Mouse (Mus musculus) forebrain, embryonic 16.5 days (tissue): ENCODE measurements at regions not wholly inside any gene's neighbourhood (a gene's known extent, or its start where the extent isn't known, plus 50 kb on each side); places are given as distances from the start of the nearest gene placed in this dataset.

Experiments used
- ATAC-seq: fragments of 200-750 bp; cut with Nextera tagmentation; 2 replicates; pipeline ENCODE4 v1.8.0; 2017; ENCODE audit warnings: mild to moderate bottlenecking, moderate library complexity
- H3K27ac ChIP-seq: fragments of 300-500 bp; sonication (generic); 2 replicates; pipeline ENCODE4 v1.5.1; 2014; ENCODE audit warnings: low read length, control low read depth
- H3K27me3 ChIP-seq: fragments of 300-500 bp; sonication (generic); replicated peaks from 2 replicates; pipeline ENCODE4 v1.6.1; 2014; ENCODE audit warnings: low read length; ENCODE audit not compliant: control insufficient read depth, insufficient read depth
- H3K36me3 ChIP-seq: fragments of 300-500 bp; sonication (generic); 2 replicates; pipeline ENCODE4 v1.6.1; 2014; ENCODE audit not compliant: control insufficient read depth, insufficient read depth
- H3K4me1 ChIP-seq: fragments of 300-500 bp; sonication (generic); replicated peaks from 2 replicates; pipeline ENCODE4 v1.6.1; 2014; ENCODE audit warnings: low read length; ENCODE audit not compliant: control insufficient read depth, insufficient read depth
- H3K4me2 ChIP-seq: fragments of 300-500 bp; sonication (generic); 2 replicates; pipeline ENCODE4 v1.6.1; 2014; ENCODE audit warnings: mild to moderate bottlenecking, low read length, control low read depth
- H3K4me3 ChIP-seq: fragments of 300-500 bp; sonication (generic); replicated peaks from 2 replicates; pipeline ENCODE4 v1.5.1; 2014; ENCODE audit warnings: mild to moderate bottlenecking, low read length, control low read depth
- H3K9ac ChIP-seq: fragments of 300-500 bp; sonication (generic); replicated peaks from 2 replicates; pipeline ENCODE4 v1.6.1; 2014; ENCODE audit warnings: low read depth, low read length, control low read depth
- H3K9me3 ChIP-seq: fragments of 300-500 bp; sonication (generic); 2 replicates; pipeline ENCODE4 v1.6.1; 2016; ENCODE audit warnings: low read length; ENCODE audit not compliant: control insufficient read depth
- WGBS: fragments of 180-500 bp; shearing (Covaris S2); extraction: QIAGEN DNeasy Blood & Tissue Kit; methylation state at CpG from one replicate; pipeline ENCODE4 v1.1.7; 2014; 5-methylcytosine and 5-hydroxymethylcytosine counted together

DNA sequence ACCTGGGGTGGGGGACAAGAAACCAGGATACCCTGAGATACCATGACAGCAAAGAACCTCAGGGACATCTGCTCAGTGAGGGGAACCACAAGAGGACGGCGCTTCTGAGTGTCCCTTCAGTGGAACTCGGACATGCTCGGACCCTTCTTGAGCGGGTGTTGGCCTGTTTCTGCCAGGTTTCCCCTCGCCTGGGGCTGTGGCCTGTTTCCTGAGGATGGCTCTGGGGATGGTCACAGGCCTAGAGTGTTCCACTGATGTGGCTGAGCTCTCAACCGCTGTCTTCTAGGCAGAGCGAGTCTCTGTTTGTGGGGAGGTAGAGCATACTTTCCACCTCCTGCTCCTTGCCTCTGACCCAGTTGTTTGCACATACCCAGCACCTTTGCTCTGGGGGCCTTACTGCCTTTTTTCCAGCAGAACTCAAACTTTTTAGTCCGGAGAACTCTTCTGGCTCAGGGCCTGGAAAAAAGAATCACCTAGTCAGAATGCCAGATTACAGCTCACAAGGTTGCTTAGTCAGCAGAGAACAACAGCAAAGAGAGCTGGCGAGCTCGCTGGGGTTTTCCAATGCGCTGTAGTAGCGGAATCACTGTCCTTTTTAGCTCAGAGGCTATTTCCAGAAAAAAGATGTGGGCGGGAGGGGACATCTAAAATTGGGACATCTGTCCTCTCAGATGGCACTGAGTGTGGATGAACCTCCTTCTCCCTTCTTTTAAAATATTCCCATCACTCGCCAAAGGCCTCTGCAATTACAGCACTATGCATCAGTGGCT lies 65.3 kb downstream of the Med10 start:
- H3K36me3 ChIP-seq: no peaks in the 10 kb centered on the region
- ATAC-seq: no peak
- H3K9me3 ChIP-seq: no peaks in the 10 kb centered on the region
- no peak overlapping the region for H3K27ac ChIP-seq
- WGBS: 85% methylated on average over 15 of the region's 15 CpGs
- no peaks in the 10 kb centered on the region for H3K27me3 ChIP-seq
- H3K4me3 ChIP-seq: no peak overlapping the region
- no peaks in the 10 kb centered on the region; the same call in 1 of the 2 replicates for H3K4me1 ChIP-seq
- H3K4me2 ChIP-seq: no peak overlapping the region
- no peak overlapping the region for H3K9ac ChIP-seq

DNA sequence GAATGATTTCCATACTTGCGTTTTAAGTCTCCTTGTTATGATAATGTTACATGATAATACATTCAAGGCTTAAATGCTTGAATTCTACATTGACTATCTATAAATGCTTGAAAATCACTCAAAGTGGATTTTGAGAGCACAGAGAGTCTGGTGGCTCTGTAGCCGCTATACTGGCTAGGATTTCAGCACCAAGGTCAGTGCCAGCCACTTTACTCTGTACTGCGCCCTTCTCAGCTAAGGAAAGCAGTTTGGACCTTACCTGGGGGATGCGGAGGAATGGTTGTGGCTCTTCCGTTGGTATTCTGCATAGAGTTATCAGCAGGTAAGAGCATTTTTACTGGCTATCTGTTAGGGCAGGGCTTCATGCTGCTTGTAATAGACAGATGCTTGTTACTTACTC lies 94.3 kb downstream of the Med10 start:
- Histone ChIP-seq H3K4me1 (no peaks in the 10 kb centered on the region), H3K36me3 (no peaks in the 10 kb centered on the region), H3K9ac (no peak overlapping the region), H3K27me3 (no peaks in the 10 kb centered on the region), H3K9me3 (no peaks in the 10 kb centered on the region), H3K4me3 (no peak overlapping the region), H3K27ac (no peak overlapping the region), H3K4me2 (no peak overlapping the region)
- ATAC-seq: no peak
- WGBS: 20% methylated on average over 5 of the region's 5 CpGs

DNA sequence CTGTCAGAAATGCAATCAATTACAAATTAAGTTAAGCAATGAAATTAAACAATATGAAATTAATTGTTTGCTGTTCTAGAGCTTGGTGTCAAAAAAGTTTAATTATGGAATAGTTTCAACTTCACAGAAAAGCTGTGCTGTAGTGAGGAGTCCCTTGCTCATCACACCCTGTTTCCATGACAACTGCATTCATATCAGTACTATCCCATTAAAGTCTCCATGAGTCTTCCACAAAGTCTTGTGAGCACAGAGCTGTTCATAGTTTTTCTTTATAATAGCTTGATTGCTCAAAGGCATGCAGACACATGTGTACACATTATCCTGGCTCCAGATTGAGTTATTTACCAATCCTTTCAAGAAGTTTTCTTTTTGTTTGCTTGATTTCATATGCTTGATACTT lies 98.9 kb downstream of the Med10 start:
- Histone ChIP-seq H3K9me3 (no peaks in the 10 kb centered on the region), H3K4me1 (no peaks in the 10 kb centered on the region), H3K36me3 (no peaks in the 10 kb centered on the region), H3K9ac (no peak overlapping the region), H3K27me3 (no peaks in the 10 kb centered on the region), H3K4me2 (no peak overlapping the region), H3K4me3 (no peak overlapping the region), H3K27ac (no peak overlapping the region)
- peak; percentile 52; the same call in 1 of the 2 replicates for ATAC-seq

DNA sequence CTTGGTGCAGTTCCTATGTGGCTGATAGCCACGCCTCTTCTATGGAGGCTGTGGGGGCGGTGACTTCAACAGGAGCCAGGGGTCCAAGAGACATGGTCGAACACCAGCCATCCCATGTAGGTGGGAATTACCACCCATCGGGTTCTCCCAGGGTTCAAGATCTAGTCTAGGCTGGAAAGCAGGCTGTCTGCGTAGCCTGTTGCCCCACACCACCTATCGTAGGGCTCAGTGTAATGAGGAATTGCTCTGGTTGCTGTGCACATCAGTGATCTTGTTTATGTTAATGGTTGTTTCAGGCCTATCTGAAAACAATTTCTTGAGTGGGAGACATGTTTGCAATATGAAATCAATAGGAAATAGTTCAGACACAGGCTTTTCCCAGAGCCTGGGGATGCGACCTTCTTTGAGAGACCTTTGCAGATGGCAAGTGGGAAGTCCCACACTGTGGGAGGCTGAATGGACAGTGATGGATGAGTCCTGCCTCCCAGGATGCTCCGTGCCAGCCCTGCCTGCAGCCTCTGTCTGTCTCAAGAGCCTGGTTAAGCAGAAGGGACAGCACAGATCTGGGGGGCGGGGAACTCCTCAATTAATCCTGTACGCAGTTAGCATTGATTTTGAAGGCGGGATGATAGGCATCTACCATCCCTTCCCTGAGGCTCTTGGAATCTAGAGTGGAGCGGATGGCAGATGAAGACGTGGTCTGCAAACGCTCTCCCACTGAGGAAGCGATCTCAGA lies 104.8 kb downstream of the Med10 start:
- Histone ChIP-seq H3K4me1 (no peaks in the 10 kb centered on the region), H3K9me3 (no peaks in the 10 kb centered on the region), H3K36me3 (no peaks in the 10 kb centered on the region), H3K4me3 (no peak overlapping the region), H3K27me3 (no peaks in the 10 kb centered on the region), H3K4me2 (no peak overlapping the region), H3K9ac (no peak overlapping the region), H3K27ac (no peak overlapping the region)
- 86% methylated on average over 15 of the region's 15 CpGs for WGBS
- no peak for ATAC-seq

DNA sequence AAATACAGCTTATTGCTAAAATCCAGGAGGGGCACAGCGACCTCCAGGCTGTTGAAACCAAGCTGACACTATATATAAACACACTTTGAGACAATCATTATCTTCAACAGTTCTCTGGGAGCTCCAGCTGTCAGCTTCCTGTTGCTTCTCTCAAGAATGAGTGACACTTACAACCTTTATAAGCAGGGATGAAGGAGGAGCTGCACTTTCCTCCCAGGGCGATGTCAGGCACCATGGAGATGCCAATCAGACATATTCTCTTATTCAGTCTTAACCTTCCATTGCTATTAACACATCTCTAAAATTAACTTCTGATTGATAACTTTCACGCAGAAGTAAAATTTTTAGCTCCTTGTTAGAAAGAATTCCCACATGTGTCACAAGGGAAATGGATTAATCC lies 113.6 kb downstream of the Med10 start:
- Histone ChIP-seq H3K27me3 (no peaks in the 10 kb centered on the region), H3K4me3 (no peak overlapping the region), H3K36me3 (no peaks in the 10 kb centered on the region), H3K27ac (no peak overlapping the region), H3K9me3 (no peaks in the 10 kb centered on the region), H3K4me2 (no peak overlapping the region), H3K9ac (no peak overlapping the region), H3K4me1 (no peaks in the 10 kb centered on the region)
- 79% methylated on average over 3 of the region's 3 CpGs for WGBS
- peak; percentile 58 for ATAC-seq

DNA sequence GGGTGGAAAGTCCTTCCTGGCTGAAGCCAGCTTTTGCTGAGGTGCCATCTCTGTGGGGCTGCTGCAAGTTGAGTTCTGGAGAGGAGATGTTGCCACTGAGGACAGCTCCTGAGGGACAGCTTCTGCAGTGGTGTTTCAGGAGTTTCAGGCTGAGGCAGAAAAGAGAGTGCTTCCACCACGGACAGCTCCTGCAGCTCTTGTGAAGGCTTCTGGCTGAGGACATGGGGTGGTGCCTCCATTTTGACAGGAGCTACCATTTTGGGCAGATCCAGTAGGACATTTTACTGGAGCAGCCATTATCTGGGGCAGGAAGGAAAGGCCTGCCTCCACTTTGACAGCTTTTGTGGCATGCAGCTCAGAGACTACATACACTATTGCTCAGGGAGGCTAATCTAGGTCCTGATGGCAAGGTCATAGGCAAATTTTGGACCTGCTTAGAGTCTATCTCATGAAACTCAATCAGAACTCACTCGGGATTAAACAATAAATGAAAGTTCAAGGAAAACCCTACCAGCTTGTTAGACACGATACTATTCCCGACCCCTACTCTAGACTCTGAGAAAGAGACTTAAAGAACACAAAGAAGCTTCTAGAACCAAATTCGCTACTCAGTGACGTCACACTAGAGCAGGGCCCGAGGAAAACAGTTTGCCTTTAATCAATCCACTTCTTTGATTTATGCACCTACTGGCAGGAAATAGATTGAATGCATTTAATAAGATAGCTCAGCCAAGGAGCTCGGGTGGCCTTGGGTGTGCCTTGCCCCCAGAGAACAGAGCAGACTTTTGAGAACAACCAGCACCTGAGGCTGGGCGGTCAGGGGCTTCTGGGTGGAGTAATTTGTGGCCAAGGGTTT lies 130.7 kb downstream of the Med10 start:
- Histone ChIP-seq H3K9ac (no peak overlapping the region; the same call in 1 of the 2 replicates), H3K4me1 (peaks cover 16% of the 10 kb centered on the region), H3K4me3 (no peak overlapping the region; the same call in 1 of the 2 replicates), H3K27me3 (no peaks in the 10 kb centered on the region), H3K27ac (peak overlapping the region; percentile 67), H3K4me2 (peak overlapping the region; percentile 32), H3K36me3 (no peaks in the 10 kb centered on the region), H3K9me3 (no peaks in the 10 kb centered on the region)
- ATAC-seq: peak; percentile 27
- 29% methylated on average over 9 of the region's 9 CpGs for WGBS

DNA sequence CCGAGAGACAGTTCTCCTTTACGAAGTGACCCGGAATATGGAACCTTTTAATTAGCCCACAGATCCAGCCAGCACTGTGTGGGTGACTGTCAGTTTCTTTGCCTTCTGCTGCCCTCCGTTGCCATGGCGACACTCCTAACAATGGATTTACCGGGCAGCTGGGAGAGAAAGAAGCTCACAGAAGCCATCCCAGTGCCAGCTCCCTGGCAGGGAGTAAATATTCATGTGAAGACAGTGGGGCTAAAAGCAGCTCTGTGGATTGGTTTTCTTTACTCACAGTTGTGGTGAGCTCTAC lies 131.3 kb downstream of the Med10 start:
- 12% methylated on average over 6 of the region's 6 CpGs for WGBS
- peaks cover 16% of the 10 kb centered on the region for H3K4me1 ChIP-seq
- no peaks in the 10 kb centered on the region for H3K27me3 ChIP-seq
- H3K9ac ChIP-seq: no peak overlapping the region; the same call in 1 of the 2 replicates
- H3K4me2 ChIP-seq: peak overlapping the region; percentile 32
- ATAC-seq: peak; percentile 96
- peak overlapping the region; percentile 67 for H3K27ac ChIP-seq
- H3K36me3 ChIP-seq: no peaks in the 10 kb centered on the region
- no peaks in the 10 kb centered on the region for H3K9me3 ChIP-seq
- H3K4me3 ChIP-seq: no peak overlapping the region; the same call in 1 of the 2 replicates

DNA sequence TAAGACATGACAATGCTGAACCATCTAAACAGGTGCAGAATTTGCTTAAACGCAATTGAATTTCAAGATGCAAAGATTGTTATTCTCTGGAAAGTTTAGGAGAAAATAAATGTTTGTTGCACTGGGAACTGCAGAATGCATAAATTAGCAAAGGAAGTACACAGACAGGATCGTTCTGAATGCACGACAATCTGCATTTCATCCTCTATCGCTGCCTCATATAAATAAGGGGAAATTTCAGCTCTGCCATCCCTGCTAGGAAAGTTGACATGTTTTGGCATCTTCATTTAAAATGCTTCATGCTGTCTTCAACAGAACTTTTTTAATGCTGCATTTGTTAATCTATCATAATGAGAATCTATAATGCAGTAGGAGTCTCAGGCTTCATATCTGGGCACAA lies 137.6 kb downstream of the Med10 start:
- H3K9ac ChIP-seq: no peak overlapping the region
- H3K36me3 ChIP-seq: no peaks in the 10 kb centered on the region
- H3K27me3 ChIP-seq: no peaks in the 10 kb centered on the region
- H3K4me3 ChIP-seq: no peak overlapping the region
- ATAC-seq: peak; percentile 68
- no peaks in the 10 kb centered on the region for H3K9me3 ChIP-seq
- peak overlapping the region; percentile 69; the same call in 1 of the 2 replicates for H3K27ac ChIP-seq
- WGBS: 44% methylated on average over 4 of the region's 4 CpGs
- peaks cover 4% of the 10 kb centered on the region; the same call in 1 of the 2 replicates for H3K4me1 ChIP-seq
- H3K4me2 ChIP-seq: no peak overlapping the region

DNA sequence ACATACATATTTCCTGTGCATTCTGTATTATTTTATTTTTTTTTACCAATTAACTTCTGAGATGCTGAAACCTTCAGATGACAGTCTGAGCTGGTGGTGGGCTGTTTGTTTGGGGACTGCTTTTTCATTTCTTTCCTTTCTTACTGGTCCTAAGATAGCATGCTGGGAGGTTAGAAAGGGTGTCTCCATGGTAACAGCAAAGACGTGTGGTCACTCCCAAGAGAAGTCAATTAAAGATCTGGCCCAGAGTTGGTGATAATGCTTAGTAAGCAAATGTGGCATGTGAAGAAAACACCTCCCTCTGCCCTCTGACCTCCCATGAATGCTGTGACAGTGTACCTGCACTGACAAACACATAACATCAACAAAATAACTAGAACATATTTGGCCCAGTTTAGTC lies 142.5 kb downstream of the Med10 start:
- no peak overlapping the region for H3K9ac ChIP-seq
- no peaks in the 10 kb centered on the region for H3K9me3 ChIP-seq
- H3K36me3 ChIP-seq: no peaks in the 10 kb centered on the region
- no peaks in the 10 kb centered on the region for H3K27me3 ChIP-seq
- no peak overlapping the region for H3K4me2 ChIP-seq
- WGBS: 3% methylated on average over 1 of the region's 1 CpGs
- H3K27ac ChIP-seq: no peak overlapping the region
- no peak overlapping the region for H3K4me3 ChIP-seq
- ATAC-seq: no peak
- peaks cover 17% of the 10 kb centered on the region for H3K4me1 ChIP-seq
